Mouse (Mus musculus) lung, postnatal 14 days (tissue): ENCODE data around the gene E130309D02Rik.

Experiments
- DNase-seq: peaks from one replicate; pipeline ENCODE4 v3.0.0; 2021

The E130309D02Rik gene

DNA sequence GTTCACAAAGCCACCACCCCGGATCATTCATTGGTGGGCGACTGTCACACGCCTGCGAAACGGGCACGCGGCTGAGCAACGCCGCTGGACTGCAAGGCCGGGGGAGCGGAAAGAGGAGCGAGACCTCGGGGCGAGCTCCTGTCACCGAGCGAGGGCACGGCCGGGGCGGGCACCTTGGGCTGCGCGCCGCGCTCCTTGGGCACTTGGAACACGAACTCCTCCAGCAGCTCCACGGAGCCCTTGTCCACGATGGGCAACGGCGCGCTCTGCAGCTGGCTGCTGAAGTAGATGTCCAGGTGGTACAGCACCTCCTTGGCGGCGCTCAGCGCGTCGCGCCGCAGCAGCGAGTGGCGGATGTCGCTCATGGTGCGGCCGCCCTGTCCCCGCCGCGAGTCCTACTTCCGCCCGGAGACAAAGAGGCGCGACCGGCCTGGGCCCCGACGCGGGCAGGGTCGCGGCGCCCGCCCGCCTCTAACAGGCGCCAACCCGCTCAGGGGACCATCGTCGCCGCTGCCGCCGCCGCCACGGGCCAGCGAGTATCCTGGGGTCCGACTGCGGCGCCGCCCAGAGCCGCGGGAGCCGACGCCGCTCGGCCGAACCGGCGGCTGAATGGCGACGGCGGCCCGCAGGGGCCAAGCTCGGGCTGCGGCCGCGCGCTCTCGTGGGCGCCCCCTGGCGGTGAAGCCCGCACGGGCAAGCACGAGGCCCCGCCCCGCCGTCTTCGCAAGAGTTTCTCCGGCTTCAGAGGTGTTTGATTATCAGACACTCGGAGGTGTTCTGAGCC is at the start of gene E130309D02Rik:
TSS of gene E130309D02Rik (minus strand) at position 631 of the 784 bp plus-strand sequence.
- peak; percentile 93 for DNase-seq

DNA sequence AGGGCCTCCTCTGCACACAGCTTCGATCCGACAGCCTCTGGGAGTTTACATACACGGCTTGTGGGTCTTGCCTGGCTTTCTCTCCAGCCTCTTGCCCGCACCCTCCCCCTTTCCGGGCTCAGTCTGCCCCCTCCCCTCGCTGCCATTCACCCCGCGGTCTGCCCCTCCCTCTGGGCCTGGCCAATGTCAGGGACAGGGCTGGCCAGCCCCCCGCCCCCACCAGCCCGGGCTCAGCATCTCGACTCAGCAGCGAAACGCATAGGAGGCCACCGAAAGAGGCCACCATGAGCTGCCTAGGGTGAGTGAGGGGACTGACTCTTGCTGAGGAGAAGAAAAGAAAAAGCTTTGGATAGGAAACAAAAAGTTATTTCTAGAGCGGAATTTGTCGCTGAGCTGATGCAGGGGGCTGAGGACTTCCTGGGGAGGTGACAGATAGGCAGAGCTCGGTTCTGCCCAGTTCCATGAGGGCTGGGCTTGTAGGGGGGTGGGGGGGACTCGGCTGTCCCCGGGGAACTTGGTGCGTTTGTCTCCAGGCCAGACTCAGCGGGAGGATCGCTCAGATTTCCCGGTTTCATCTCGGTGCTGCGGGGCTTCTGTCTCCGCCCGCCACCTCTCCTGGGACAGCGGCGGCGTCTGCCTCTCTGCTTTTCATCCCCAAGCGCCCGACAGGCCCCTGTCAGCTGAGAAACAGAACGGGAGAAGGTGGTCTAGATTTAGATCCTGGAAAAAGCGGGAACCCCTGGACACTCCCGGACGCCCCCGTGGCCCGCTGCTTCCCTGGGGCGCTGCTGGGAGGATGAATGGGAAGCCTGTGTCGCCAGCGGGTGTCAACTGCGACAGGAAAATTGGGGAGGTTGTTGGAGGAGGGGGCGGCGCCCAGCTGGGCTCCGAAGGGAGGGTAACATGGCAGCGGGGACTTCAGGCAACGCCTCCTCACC is 48.8 kb upstream of the E130309D02Rik start:
- peak; percentile 6 for DNase-seq

DNA sequence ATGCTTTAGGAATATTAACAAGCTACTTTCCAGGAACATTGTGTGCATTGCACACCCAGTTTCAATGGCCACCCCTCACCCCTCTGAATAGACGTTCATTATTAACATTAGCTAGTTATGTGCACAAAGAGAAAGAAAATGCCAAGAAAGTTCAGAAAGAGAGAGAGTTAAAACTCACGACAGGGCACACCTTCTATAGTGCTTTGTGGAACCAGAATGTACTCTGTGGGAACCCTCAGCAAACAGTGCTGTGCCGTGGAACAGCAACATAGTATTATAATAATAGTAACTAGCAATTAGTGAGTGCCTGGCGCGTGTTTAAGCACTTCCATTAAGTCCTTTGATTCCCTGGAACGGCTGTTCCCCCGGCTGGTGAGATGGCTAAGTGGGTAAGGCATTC is 46.3 kb upstream of the E130309D02Rik start:
- DNase-seq: no peak

DNA sequence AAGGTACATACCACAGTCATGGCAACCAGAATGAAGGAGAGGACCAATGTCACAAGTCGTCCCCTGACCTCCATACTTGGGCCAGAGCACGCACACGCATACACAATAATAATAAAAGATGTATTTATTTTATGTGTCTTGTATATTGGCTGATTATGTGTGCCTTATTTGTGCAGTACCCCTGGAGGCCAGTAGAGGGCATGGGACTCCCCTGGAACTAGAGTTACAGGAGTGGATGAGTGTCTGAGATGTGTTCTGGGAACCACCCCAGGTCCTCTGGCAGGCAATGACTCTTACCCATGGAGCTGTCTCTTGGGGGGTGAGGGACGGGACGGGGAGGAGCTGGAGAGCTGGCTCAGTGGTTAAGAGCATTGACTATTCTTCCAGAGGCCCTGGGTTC is 44.8 kb upstream of the E130309D02Rik start:
- no peak for DNase-seq

DNA sequence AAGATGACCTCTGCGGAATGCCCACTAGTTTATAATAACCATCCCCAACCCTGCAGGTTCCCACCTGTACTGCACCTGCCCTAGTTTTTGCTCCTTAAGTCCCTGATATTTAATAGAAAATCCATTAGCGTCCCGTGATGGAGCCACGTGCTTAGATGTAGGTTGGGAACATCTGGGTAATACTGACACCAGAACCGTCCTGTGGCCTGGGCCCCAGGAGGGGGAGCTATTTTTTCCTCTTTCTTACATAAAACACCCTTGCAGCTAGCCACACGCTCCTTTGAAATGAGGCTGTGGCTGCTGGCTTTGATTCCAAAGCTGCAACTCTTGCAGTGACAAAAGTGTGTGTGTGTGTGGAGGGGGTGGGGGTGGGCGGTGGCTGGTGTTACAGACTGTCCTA is 44.1 kb upstream of the E130309D02Rik start:
- no peak for DNase-seq

DNA sequence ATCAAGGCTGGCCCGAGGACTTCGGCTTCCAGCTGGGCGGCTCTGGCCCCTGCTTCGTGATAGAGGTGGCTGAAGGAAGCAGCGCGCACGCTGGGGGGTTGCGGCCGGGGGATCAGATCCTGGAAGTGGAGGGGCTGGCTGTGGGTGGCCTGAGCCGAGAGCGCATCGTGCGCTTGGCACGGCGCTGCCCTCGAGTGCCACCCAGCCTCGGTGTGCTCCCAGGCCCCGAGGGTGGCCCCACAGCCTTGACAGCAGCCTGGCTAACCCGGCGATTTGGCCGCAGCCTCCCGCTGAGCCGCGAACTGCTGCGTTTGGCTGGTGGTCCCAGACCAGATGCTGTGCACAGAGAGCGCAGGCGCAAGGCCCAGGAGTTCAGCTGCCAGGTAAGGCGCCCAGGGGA is 42.4 kb upstream of the E130309D02Rik start:
- DNase-seq: no peak

DNA sequence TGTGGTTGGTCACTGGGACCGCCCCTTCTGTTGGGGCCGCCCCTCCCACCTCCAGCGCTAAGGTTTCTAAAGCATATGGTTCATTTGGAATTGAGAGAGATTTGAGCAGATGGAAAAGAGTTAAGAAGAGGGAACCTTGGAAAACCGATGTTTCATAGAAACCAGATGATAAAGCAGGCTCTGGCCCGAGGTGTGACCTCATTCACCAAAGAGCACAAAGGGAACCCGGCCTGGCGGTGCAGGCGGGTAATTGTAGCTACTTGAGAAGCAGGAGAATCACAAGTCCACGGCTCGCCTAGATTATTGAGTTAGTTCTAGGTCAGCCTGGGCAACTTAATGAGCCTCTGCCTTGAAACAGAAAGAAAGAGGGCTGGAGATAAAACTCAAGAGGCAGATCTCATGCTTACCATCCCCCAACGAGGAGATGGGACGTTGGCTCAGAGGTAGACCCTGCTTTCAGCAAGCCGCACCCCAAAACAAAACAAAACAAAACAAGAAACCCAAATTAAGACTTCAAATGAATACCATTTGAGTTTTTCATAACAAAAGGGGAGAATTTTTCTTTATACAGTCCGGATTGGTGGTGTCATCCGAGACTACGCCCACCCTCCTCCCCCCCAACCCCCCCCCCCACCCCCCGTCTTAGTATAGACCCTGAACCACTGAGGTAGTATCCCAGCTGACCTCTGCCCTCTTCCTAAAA is 41.7 kb upstream of the E130309D02Rik start, which contains the start of gene Grid2ip:
TSS of gene Grid2ip (plus strand) at position 653 of the 703 bp plus-strand sequence.
- no peak for DNase-seq

DNA sequence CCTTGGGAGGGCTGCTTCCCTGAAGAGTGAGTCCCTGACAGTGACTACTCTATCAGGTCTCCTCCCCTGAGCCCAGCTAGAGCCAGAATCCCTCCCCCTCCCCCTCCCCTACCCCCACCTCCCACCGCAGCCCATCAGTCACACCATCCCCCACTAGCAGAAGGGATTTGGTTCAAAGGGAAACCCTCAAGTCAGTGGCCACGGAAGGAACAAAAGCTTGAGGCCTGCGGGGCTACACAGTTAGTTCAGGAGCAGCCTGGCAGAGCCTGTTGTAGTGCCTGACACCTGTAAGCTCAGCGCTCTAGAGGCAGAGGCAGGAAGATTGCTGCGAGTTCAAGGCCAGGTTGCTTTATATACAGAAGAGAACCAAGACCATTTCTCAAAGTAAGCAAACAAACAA is 40.9 kb upstream of the E130309D02Rik start:
- no peak for DNase-seq

DNA sequence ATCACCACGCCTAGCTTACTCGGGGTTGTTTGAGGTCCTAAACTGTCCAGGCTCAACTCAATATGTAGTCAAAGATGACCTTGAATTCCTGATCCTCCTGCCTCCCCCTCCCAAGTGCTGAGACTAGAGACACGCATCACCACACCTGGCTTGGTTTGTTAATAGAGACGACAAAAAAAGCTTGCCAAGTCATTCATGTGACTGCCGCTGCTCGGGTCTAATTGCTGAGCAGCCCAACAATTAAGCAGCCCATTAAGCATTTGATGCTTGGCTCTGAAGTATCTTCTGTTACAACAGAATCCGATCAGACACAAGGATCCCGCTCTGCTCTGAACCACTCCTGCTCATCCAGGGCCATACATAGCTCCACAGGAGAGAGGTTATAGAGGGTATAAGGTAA is 31.2 kb upstream of the E130309D02Rik start:
- no peak for DNase-seq

DNA sequence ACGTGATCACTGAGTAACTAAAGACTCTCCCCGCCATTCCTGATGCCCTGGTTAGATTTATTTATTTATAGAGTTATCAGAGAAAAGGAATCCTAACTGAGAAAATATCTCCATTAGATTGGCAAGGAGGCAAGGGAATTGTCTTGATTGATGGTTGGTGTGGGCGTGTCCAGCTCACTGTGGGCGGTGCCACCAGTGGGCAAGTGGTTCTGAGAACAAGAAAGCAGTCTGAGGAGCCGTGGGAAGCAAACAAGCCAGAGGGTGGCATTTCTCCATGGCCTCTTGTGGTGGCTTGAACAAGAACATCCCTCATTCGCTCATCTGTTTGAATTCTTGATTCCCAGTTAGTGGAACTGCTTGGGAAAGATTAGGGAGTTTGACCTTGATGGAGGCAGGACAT is 24.4 kb upstream of the E130309D02Rik start:
- DNase-seq: no peak

DNA sequence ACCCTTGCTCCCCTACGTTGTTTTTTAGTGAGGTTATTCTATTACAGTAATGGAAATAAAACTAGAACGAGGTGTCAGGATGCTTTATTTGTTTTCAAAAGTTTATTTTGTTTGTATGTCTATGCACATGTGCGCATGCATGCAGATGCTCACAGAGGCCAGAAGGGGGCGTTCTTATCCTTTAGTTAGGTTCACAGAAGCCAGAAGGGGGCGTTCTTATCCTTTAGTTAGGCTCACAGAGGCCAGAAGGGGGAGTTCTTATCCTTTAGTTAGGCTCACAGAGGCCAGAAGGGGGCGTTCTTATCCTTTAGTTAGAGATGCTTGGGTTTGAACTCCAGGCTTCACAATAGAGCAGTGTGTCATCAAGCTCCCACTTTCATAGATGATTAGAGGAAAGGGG is 21.4 kb upstream of the E130309D02Rik start:
- no peak for DNase-seq

DNA sequence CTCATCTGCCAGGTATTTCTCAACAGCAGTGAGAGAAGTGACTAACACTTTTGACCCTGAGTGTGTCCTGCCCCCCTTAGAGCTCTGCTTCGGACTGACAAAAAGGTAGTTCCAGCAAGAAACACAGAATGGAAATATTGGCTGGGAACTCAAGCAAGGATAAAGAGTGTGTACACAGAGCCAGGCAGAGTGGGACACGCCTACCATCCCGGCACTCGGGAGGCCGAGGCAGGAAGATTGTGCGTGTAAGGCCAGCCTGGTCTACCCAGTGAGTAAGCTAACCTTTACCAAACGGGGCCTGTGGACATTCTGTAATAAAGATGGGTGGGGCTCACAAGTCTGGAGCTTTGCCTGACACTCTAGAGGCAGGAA is 19.9 kb upstream of the E130309D02Rik start:
- DNase-seq: no peak

DNA sequence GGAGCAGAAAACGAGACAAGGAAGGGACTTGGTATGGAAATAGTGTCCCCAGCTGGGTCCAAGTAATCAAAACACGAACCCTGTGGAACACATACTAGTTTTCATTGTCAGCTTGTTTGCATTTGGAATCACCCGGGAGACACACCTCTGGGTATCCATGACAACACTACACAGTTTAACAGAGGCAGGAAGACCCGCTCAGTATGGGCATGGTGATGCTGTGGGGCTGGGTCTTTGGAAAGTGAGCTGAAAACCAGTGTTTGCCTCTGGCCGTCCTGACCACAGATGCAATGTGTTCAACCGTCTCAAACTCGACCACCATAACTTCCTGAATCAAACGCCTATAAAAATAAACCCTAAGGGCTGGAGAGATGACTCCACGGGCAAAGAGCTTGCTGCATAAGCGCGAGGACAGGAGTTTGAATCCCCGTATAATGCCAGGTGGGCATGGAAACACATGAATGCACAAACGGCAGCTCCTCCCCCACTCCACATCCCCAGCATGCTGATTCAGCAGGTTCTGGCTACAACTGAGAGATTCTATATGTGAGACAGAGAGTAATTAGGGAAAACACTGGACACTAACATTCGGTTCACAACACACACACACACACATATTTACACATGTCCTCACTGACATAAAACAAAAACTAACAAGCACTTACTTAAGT is 19.4 kb upstream of the E130309D02Rik start:
- DNase-seq: no peak

DNA sequence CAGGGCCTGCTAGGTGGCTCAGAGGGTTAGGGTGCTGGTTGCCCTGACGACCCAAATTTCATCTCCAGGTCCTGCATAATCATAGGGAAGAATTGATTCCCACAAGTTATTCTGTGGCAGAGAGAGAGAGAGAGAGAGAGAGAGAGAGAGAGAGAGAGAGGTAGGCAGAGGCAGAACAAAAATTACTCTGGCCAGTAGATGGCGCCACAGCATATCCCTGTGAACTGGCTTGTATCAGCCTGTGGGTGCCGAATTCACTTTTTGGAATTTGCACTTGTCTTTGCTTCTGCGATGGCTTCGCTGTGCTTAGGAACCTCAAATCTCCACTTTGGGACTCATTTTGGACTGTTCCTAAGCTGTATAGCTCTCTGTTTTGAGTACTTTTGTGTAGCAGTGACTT is 18.7 kb upstream of the E130309D02Rik start:
- DNase-seq: peak; percentile 80

DNA sequence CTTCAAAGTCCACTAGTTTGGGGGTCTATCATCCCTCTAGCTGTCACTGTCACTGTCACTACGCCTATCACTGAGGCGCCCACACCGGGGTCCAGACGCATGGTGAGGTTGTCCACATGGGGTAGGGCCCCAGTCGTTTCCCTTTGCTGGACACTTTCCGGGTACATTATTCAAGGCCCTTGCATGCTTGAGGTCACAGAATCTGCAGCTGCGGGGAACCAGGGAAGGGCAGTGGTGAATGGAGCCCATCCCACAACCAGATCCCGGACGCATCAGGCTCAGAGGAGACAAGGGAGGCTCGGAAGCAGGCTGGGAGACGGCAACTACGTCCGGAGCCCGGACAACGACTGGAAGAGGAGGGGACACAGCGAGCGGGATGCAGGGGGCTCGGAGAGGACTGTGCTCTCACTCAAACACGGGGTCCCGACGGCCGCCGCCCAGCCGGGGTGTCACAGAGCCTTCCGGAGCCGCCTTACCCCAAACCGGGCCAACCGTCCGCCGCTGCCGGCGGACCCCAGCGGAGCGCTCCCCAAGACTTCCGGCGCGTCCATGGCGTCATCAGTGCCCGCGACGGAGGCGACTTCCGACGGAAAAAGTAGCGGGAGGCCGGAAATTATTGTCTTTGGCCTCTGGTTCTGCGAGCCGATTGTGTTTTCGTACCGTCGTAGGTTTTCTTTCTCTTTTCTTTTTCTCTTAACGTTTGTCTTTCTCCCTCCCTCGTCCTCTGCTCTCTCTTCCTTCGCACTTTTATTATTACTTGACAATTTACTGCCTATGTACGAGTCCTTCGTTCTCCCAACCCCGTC is 13.7 kb upstream of the E130309D02Rik start, which contains the start of gene Zdhhc4:
TSS of gene Zdhhc4 (minus strand) at position 567 of the 806 bp plus-strand sequence.
- peak; percentile 93 for DNase-seq

DNA sequence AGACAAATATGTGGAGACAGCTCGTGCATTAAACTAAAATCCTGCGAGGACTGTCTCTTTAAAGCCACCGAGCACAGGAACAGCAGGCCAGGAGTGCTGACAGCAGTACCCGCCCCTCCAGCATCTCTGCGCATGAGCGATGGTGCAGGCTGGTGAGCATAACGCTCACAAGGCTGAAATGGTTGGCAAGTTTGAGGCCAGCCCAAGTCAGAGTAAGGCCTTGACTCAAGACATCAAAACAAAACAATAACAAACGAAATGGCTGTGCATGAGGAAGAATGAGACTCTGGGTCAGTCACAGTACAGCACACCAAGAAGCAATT is 2.1 kb upstream of the E130309D02Rik start:
- no peak for DNase-seq

DNA sequence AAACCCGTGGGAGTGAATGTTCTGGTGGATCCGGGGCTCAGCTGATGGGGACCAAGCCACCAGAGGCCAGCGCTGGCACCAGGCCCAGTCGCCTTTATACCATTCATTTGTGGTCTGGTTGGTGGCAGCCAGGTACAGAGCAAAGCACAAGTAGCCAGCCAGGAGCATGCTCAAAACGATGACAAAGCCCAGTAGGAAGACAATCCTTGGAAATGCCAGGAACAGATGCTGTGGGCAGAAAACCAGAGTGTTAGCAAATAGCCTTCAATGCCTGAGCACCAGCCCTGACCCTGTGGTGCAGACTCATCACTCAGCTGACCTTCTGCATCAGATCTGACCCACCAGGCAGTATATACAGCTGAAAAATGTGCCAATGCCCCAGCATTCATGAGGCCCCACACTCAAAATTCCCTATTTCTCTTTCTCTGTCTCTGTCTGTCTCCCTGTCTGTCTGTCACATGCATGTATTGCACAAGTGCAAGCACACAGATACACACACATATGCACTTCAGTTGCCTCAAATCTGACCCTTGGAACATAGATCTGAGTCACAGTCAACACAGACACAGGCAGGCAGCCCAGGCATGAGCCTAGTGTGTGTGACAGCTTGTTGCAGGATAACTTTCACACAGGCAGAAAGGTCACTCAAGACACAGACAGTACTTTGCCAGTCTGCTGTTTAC is 1.6 kb upstream of the E130309D02Rik start:
- DNase-seq: no peak

DNA sequence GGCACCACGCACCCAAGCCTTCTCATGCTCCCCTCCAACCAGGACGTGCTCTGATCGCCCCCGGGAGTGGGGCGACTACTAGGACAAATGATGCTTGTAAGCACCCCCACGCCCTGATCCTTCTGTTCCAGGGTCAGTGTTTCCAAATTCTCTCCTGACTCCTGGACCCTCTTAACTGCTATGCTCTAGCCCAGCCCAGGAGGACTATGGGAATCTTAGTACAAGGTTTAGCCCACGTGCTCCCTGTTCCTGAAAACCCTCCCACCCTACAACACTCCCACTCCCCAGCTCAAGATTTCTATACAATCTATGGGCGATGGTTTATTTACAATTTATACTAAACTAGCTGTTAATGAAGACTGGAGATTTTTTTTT is 341 bp upstream of the E130309D02Rik start:
- no peak for DNase-seq

DNA sequence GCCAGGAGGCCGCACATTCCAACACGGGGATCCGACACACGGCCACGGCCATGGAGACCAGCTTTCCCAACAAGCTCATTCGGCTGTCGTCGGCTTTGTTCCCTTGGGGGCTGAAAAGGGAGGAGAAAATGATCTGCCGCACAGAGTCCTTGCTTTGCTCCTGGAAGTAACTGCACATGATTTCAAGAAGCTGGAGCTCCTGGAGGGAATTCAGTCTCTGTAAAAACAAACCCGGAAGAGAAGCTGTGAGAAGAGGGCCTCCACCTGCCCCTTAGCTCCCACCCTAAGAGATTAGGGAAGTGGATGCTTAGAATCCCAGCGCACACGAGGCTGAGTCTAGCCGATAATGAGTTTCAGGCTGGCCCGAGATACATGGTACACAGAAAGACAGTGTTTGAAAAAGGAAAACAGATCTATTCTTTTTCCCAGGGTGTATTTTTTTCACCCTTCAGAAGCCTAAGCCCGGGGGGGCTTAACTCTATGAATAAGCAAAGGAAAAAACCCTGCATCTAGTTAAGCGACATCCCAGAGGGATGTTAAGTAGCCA is 904 bp downstream of the E130309D02Rik start:
- DNase-seq: no peak

DNA sequence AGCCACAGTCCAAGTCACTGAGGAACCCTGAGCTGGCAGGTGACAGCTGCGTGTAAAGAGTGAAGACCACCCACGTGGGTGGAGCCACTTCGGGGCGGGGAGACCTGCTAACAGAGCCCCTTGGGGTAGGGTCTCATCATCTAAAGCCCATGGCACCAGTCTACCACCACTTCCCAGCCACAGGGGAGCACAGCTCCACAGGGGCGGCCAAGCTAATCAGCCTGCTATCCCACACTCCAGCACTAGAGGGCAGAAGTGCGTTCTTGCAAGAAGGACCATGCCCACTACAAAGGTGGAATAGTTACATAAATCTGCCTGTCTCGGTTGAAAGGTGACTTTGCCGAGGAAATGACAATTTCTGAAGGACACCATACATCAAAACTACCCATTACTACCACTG is 3.3 kb downstream of the E130309D02Rik start:
- peak; percentile 88 for DNase-seq

DNA sequence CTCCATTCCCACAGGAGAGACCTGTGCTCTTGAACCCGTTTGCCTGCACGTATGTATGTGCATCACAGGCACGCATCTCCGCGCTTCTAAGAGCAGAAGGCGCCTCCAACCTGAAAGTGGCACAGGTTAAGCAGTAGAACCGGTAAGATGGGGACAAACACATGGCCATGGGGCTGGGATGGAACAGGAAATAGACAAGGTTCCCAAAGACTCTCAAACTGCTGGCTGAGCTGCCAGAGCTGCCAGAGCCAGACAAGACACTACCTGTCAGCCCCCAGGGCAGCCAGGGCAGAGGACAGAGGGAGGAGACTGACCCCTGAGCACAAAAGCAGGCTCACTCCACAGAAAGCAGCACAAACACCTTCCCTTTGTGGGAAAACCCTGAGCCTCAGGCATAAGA is 5.2 kb downstream of the E130309D02Rik start:
- no peak for DNase-seq
